Mouse (Mus musculus) erythroblast, embryonic 14.5 days (primary cell): ENCODE measurements around the gene Ush2a.

ENCODE experiments used
- GATA1 ChIP-seq: IDR thresholded peaks from 2 replicates; pipeline ENCODE4 v1.6.1; 2012; ENCODE audit warnings: low read length, inconsistent platforms, mixed read lengths
- TAL1 ChIP-seq: IDR thresholded peaks from 3 replicates; pipeline ENCODE4 v1.6.1; 2012; ENCODE audit warnings: low read length, inconsistent platforms, mixed read lengths

DNA sequence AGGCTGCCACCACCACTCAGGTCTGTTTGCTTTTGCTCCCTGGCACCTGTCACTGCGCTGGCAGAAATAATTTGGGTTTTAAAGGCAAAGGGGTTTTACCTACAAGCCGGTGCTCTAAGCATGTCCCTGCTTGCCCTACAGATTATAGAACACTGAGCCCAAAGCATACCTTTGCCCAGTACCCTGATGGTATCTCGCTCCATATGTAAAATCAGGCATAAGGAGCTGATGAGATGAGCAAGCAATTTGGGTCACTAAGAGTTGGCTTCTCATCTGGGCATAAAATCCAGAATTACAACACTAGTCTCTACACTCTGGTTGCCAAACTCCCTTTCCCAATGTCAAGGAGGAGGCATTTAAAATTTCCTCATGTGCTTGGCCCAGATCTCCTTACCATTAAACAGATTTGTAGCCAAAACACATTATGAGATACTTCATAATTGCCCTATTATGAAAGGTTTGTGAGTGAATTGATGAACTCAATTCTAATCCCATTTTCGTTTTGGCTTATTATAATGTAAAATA lies 616.8 kb downstream of the Ush2a start:
- TF ChIP-seq GATA1 (no peak), TAL1 (no peak)
